Mouse (Mus musculus) brain, embryonic 14.5 days (tissue): ENCODE measurements at regions not wholly inside any gene's neighbourhood (a gene's known extent, or its start where the extent isn't known, plus 50 kb on each side); places are given as distances from the start of the nearest gene placed in this dataset.
"Not testable (repeated sequence)": the region's sequence is repeated elsewhere in the genome, so short reads cannot be mapped to it uniquely, and the experiment has no call there.

Source experiments
- CTCF ChIP-seq: fragments of 200-500 bp; IDR thresholded peaks from 2 replicates; pipeline ENCODE4 v1.5.1; 2012; ENCODE audit warnings: inconsistent platforms, mild to moderate bottlenecking, moderate library complexity, borderline replicate concordance; ENCODE audit not compliant: insufficient read depth, insufficient read length; ENCODE audit errors: extremely low read depth
- POLR2A ChIP-seq: fragments of 200-500 bp; IDR thresholded peaks from 2 replicates; pipeline ENCODE4 v1.6.1; 2012; ENCODE audit warnings: mild to moderate bottlenecking, inconsistent platforms, borderline replicate concordance; ENCODE audit not compliant: poor library complexity, insufficient read depth, insufficient read length, severe bottlenecking; ENCODE audit errors: extremely low read depth

DNA sequence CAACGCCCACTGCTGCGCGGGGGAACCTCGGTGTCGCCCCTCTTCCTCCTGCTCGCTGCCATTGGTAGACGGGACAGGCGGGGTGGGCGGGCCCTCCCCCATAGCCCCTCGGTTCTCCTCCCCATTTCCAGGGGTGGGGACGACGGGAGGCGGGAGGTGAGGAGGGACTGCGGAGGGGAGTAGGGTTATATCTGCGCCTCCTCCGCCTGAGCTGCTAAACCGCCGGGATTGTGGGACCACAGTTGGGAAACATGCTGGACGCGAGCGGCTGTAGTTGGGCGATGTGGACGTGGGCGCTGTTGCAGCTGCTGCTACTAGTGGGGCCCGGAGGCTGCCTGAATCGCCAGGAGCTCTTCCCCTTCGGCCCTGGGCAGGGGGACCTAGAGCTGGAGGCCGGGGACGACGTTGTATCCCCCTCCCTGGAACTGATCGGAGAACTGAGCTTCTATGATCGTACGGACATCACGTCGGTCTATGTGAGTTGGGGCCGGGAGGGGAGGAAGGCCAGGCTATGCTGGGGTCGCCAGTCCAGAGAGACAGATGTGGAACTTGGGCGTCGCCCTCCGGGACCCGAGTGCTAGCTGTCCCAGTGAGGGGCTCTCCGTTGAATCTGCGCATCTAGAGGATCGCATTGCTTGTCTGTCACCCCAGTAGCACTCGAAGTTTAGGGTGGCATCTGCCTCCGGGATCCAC is 97.6 kb downstream of the Prl2c3 start:
- not testable (repeated sequence) for TF ChIP-seq CTCF, POLR2A
